ENCODE assay signal across 8 mouse cellular contexts in the genomic region with DNA sequence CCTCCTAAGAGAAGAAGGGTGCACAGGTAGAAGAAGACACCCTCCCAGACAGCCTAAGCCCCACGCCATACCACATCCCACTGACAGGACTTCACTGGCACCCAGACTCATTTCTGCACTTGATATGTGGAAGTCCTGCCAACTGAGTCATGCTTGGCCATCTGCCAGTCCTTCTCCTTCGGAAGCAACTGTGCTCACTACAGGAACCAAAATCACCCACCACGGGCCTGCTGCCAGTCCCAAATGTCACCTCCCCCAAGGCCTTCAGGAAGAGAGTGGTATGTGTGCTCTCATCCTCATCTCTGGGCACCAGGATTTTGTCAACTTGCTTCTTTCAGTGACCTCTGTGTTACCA. TPM values are rescaled to one million over a fixed set of nuclear protein-coding genes. Genes with fewer than 3 reads are reported as not detected.
DNase-seq lines count a peak whose midpoint lies in the region; ATAC-seq and TF ChIP-seq lines count a peak whose summit lies in the region.

No protein-coding gene starts in this region.

- H3K9me3 ChIP-seq in midbrain, embryonic 16.5 days (replicated peaks; ENCODE audit: control insufficient read depth, low read length, poor library complexity, severe bottlenecking): no peaks in the 10 kb centered on the region

- in situ Hi-C loops in Patski (cut with MboI; ENCODE audit: low pct_unique_long_range_greater_than_20kb): no loop called here

- TF ChIP-seq CTCF in Patski (IDR thresholded peaks at IDR 0.05): no peak
- no peak for TF ChIP-seq CTCF in bone marrow macrophage, adult 2 months (IDR thresholded peaks at IDR 0.05; ENCODE audit: low read depth, low read length)
- TF ChIP-seq CTCF in gastrocnemius, adult 2 months (IDR thresholded peaks at IDR 0.05): no peak

- no peak overlapping the region for H3K4me2 ChIP-seq in midbrain, embryonic 16.5 days (ENCODE audit: low read length)

- H3K4me1 ChIP-seq in bone marrow macrophage, adult 2 months (ENCODE audit: control insufficient read depth, insufficient read depth, low read length): peaks cover 13% of the 10 kb centered on the region
- H3K4me1 ChIP-seq in midbrain, embryonic 16.5 days (ENCODE audit: control insufficient read depth, insufficient read depth, low read length): peaks cover 2% of the 10 kb centered on the region; the same call in 1 of the 2 replicates

- H3K4me3 ChIP-seq in bone marrow macrophage, adult 2 months (ENCODE audit: insufficient read depth, low read length): no peak overlapping the region
- no peak overlapping the region for H3K4me3 ChIP-seq in gastrocnemius, adult 2 months
- H3K4me3 ChIP-seq in midbrain, embryonic 16.5 days (ENCODE audit: low read depth, low read length): no peak overlapping the region

- POLR2A ChIA-PET in Patski (lab: Charles Lee): no interaction called here

- intact Hi-C loops in gastrocnemius, adult 2 months (cut with DNase I): no loop called here
- intact Hi-C loops in left cerebral cortex, postnatal 4 days (cut with DNase I): no loop called here

- peak overlapping the region; percentile 49 for H3K27ac ChIP-seq in bone marrow macrophage, adult 2 months (ENCODE audit: insufficient read depth, low read depth, low read length)
- no peak overlapping the region for H3K27ac ChIP-seq in gastrocnemius, adult 2 months
- no peak overlapping the region for H3K27ac ChIP-seq in midbrain, embryonic 16.5 days (ENCODE audit: low read length)

- H3K27me3 ChIP-seq in Patski: no peaks in the 10 kb centered on the region
- no peaks in the 10 kb centered on the region for H3K27me3 ChIP-seq in midbrain, embryonic 16.5 days (ENCODE audit: control insufficient read depth, insufficient read depth, low read depth, low read length)

- H3K9ac ChIP-seq in midbrain, embryonic 16.5 days (ENCODE audit: low read depth, low read length): no peak overlapping the region

- DNase-seq in Patski (ENCODE audit: low read depth, low spot score): peak; percentile 89
- peak; percentile 72 for DNase-seq in gastrocnemius, adult 2 months
- peak; percentile 60 to 69 for DNase-seq in kidney, adult 8-10 months
- DNase-seq in left cerebral cortex, postnatal 4 days: peak; percentile 65
- peak; percentile 88 to 90 for DNase-seq in right cerebral cortex, postnatal 36 days (ENCODE audit: low spot score in 2 of 2)
- DNase-seq in thymus, postnatal 36 days: no peak

- CTCF ChIA-PET in Patski (lab: Charles Lee): no interaction called here

- no peaks in the 10 kb centered on the region for H3K36me3 ChIP-seq in midbrain, embryonic 16.5 days (ENCODE audit: control insufficient read depth, insufficient read depth, low read length)

- TF ChIP-seq POLR2A in bone marrow macrophage, adult 2 months (IDR thresholded peaks at IDR 0.05; ENCODE audit: borderline replicate concordance, low read depth, low read length): no peak

- 65% methylated on average over 3 of the region's 3 CpGs for WGBS in midbrain, embryonic 16.5 days

- peak; percentile 89 for ATAC-seq in Patski
- ATAC-seq in midbrain, embryonic 16.5 days: no peak

RNA-seq across cellular contexts. Expression of a gene that starts 34.7 kb away (rescaled TPM):
- 7.6 TPM for polyA plus RNA-seq in Patski (2021)
- 1.6 and 3.2 TPM in 2 replicates for polyA plus RNA-seq in bone marrow macrophage, adult 2 months (2012; ENCODE audit: insufficient read depth, insufficient read length, missing spikeins)
- 1 to 10 TPM in 1 of 2 experiments, under 1 TPM in 1; 0.79 to 2.0 TPM for total RNA-seq in gastrocnemius, adult 2 months (2021)
- total RNA-seq in left cerebral cortex, postnatal 4 days (2021): 10 to 100 TPM; 41.0 to 46.4 TPM
- polyA plus RNA-seq in midbrain, embryonic 16.5 days (2015; fragmentation: Nextera tagmentation; extraction: Ambion mirVana): 24.0 and 24.6 TPM in 2 replicates

Comparison
In these comparisons a context has a peak if more than half of its experiments do, and no peak if none do; other contexts are left out.
1. DNase-seq: peak in Patski (single experiment), gastrocnemius, adult 2 months (single experiment), kidney, adult 8-10 months (2 of 2), left cerebral cortex, postnatal 4 days (single experiment) and right cerebral cortex, postnatal 36 days (2 of 2); none in thymus, postnatal 36 days (0 of 2).